Mouse (Mus musculus): ENCODE data around the gene Rnf126.

DNA sequence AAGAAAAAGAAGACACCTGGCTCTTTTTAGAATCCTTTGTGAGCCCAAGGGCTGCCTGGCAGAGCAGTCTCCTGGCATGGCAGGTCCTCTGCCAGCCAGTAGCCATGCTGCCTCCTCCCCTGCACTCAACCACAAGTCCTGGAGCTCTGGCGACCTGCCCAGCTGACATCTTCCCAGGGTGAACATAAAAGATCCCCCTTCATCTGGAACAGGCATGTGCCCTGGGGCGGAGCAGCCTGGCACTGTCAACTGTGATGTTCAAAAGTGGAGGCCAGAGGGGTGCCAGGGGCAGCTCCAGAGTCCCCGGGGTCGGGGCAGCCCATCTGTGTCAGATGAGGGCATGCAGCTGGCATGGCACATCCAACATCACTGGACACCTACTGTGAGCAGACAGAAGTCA lies 51.8 kb downstream of the Rnf126 start:
- TF ChIP-seq POLR2A (IDR thresholded peaks at IDR 0.05; ENCODE audit: insufficient read depth, low read depth, low read length) = no peak
- no peak for TF ChIP-seq CTCF (IDR thresholded peaks at IDR 0.05; ENCODE audit: insufficient read depth, low read depth, low read length)
